Mouse (Mus musculus) neural tube, embryonic 11.5 days (tissue): Measurements from ENCODE around the gene Rhot2. TPM values are rescaled to one million over a fixed set of nuclear protein-coding genes. Genes with fewer than 3 reads are reported as not detected.
"Not testable (repeated sequence)": the region's sequence is repeated elsewhere in the genome, so short reads cannot be mapped to it uniquely, and the experiment has no call there.

Source experiments
- ATAC-seq: fragments of 200-750 bp; cut with Nextera tagmentation; 2 replicates; pipeline ENCODE4 v1.8.0; 2017; ENCODE audit warnings: moderate number of reproducible peaks, mild to moderate bottlenecking, moderate TSS enrichment, moderate library complexity; ENCODE audit not compliant: insufficient read depth, low FRiP score, low TSS enrichment
- DNase-seq: peaks from one replicate; pipeline ENCODE4 v3.0.0-alpha.2; 2015; ENCODE audit warnings: low spot score
- H3K27ac ChIP-seq: fragments of 300-500 bp; sonication (generic); 2 replicates; pipeline ENCODE4 v1.5.1; 2014; ENCODE audit warnings: low read depth, mild to moderate bottlenecking, low read length
- H3K27me3 ChIP-seq: fragments of 300-500 bp; sonication (generic); 2 replicates; pipeline ENCODE4 v1.6.1; 2014; ENCODE audit warnings: mild to moderate bottlenecking, low read length, mixed read lengths; ENCODE audit not compliant: control insufficient read depth, insufficient read depth
- H3K36me3 ChIP-seq: fragments of 300-500 bp; sonication (generic); 2 replicates; pipeline ENCODE4 v1.6.1; 2014; ENCODE audit warnings: mild to moderate bottlenecking, low read length, moderate library complexity, mixed read lengths; ENCODE audit not compliant: control insufficient read depth, insufficient read depth
- H3K4me1 ChIP-seq: fragments of 300-500 bp; sonication (generic); 2 replicates; pipeline ENCODE4 v1.6.1; 2014; ENCODE audit warnings: low read length, mixed read lengths; ENCODE audit not compliant: control insufficient read depth, insufficient read depth
- H3K4me2 ChIP-seq: fragments of 300-500 bp; sonication (generic); 2 replicates; pipeline ENCODE4 v1.6.1; 2014; ENCODE audit warnings: low read depth, mild to moderate bottlenecking, moderate library complexity
- H3K4me3 ChIP-seq: fragments of 300-500 bp; sonication (generic); 2 replicates; pipeline ENCODE4 v1.5.1; 2014; ENCODE audit warnings: low read depth, low read length
- H3K9ac ChIP-seq: fragments of 300-500 bp; sonication (generic); 2 replicates; pipeline ENCODE4 v1.6.1; 2014; ENCODE audit warnings: mild to moderate bottlenecking, low read length
- H3K9me3 ChIP-seq: fragments of 300-500 bp; sonication (generic); 2 replicates; pipeline ENCODE4 v1.6.1; 2016; ENCODE audit warnings: low read length; ENCODE audit not compliant: control insufficient read depth
- WGBS: fragments of 180-500 bp; shearing (Covaris S2); extraction: QIAGEN DNeasy Blood & Tissue Kit; methylation state at CpG from one replicate; pipeline ENCODE4 v1.1.7; 2014; 5-methylcytosine and 5-hydroxymethylcytosine counted together
- polyA plus RNA-seq: library from polyadenylated mRNA; unstranded; fragments of >200 nt; fragmentation: Nextera tagmentation; extraction: Ambion mirVana; gene quantifications from 2 replicates; pipeline ENCODE4 v1.2.1, GENCODE M21; 2014

The Rhot2 gene
- polyA plus RNA-seq, 1 experiment from 2014 or later, result 8.6 TPM

DNA sequence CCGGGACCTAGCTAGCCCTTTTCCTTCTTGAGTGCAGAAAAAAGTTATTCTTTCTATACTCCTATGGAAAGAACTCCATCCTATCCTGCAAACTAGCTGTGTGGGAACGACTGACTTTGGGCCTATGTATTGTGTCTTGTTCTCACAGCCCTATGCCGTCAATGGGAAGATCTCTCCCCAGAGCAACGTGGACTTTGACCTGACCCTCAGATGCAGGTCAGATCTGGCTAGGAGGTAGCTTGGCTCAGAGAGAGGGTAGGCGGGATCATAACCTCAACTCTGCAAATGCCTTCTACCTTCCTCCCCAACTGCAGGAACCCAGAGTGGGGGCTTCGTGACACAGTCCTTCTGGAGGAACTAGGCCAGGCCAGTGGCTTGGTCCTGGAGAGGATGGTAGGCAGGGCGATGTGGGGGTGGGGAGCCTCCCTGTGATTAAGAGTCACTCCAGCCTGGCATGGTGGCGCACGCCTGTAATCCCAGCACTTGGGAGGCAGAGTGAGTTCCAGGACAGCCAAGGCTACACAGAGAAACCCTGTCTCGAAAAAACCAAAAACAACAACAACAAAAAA, 31.8 kb upstream of the Rhot2 start:
- no peaks in the 10 kb centered on the region for H3K27me3 ChIP-seq
- peaks cover 7% of the 10 kb centered on the region; the same call in 1 of the 2 replicates for H3K36me3 ChIP-seq
- peak overlapping the region; percentile 97 for H3K4me2 ChIP-seq
- WGBS, result 55% methylated on average over 10 of the region's 10 CpGs
- H3K9me3 ChIP-seq, result no peaks in the 10 kb centered on the region
- peaks cover 26% of the 10 kb centered on the region for H3K4me1 ChIP-seq
- H3K9ac ChIP-seq, result peak overlapping the region; percentile 86
- peak overlapping the region; percentile 72 for H3K4me3 ChIP-seq
- no peak for ATAC-seq
- no peak for DNase-seq
- no peak overlapping the region; the same call in 1 of the 2 replicates for H3K27ac ChIP-seq

- Histone ChIP-seq H3K4me3 (peak overlapping the region; percentile 72), H3K4me1 (peaks cover 17% of the 10 kb centered on the region), H3K27me3 (no peaks in the 10 kb centered on the region), H3K4me2 (peak overlapping the region; percentile 97), H3K9ac (peak overlapping the region; percentile 86), H3K27ac (peak overlapping the region; percentile 85), H3K36me3 (peaks cover 7% of the 10 kb centered on the region; the same call in 1 of the 2 replicates), H3K9me3 (no peaks in the 10 kb centered on the region)
- WGBS, result 1% methylated on average over 59 of the region's 59 CpGs
- peak; percentile 92 for DNase-seq
- ATAC-seq, result peak; percentile 84
These were observed 30.8 kb upstream of the Rhot2 start for GRCm38 (mm10) chr17:25875171-25876136.

GRCm38 (mm10) chr17:25874721-25875170, 30.1 kb upstream of the Rhot2 start, which contains the start of gene Mettl26:
Gene Mettl26 (plus strand): TSS chr17:25875074.
- Histone ChIP-seq H3K4me3 (peak within 1 kb of the TSS; percentile 72), H3K9ac (peak within 1 kb of the TSS; percentile 86), H3K4me2 (peak within 1 kb of the TSS; percentile 97), H3K27me3 (no peaks in the 10 kb centered on the region), H3K9me3 (no peaks in the 10 kb centered on the region), H3K36me3 (peaks cover 7% of the 10 kb centered on the region; the same call in 1 of the 2 replicates), H3K4me1 (peaks cover 13% of the 10 kb centered on the region), H3K27ac (peak within 1 kb of the TSS; percentile 85)
- peak; percentile 93 for DNase-seq
- under 1% methylated on average over 25 of the region's 25 CpGs for WGBS
- ATAC-seq, result peak; percentile 58

DNA sequence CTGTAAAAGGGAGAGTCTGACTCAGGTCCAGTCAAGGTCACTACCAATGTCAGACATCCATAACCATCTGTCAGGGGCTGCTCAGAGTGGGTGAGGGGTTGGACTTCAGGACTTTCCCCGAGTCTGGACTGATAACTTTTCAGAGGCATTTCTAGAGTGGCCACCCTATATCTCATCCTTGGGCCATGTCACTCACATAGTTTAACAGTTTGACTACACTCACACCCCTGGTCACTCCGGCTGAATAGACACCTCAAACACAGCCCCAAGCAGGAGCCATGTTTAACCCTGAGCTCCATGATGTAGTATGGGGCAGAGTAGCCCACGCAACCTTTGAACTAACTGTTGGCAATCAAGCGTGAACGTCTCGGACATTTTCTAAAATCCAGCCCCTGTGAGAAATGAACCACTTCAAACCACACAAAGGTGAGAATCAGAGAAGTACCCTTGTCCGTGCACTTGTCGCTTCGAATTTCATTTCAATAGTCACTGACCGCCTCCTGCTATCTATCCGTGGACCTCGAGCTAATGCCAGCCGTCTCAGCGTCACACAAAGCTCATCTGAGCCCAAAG, 29.6 kb upstream of the Rhot2 start:
- Histone ChIP-seq H3K4me3 (peak overlapping the region; percentile 72), H3K4me2 (peak overlapping the region; percentile 97), H3K27ac (peak overlapping the region; percentile 11; the same call in 1 of the 2 replicates), H3K9ac (peak overlapping the region; percentile 57), H3K9me3 (no peaks in the 10 kb centered on the region), H3K36me3 (peaks cover 7% of the 10 kb centered on the region; the same call in 1 of the 2 replicates), H3K4me1 (peaks cover 13% of the 10 kb centered on the region), H3K27me3 (no peaks in the 10 kb centered on the region)
- ATAC-seq, result no peak
- DNase-seq, result no peak
- 8% methylated on average over 14 of the region's 14 CpGs for WGBS

DNA sequence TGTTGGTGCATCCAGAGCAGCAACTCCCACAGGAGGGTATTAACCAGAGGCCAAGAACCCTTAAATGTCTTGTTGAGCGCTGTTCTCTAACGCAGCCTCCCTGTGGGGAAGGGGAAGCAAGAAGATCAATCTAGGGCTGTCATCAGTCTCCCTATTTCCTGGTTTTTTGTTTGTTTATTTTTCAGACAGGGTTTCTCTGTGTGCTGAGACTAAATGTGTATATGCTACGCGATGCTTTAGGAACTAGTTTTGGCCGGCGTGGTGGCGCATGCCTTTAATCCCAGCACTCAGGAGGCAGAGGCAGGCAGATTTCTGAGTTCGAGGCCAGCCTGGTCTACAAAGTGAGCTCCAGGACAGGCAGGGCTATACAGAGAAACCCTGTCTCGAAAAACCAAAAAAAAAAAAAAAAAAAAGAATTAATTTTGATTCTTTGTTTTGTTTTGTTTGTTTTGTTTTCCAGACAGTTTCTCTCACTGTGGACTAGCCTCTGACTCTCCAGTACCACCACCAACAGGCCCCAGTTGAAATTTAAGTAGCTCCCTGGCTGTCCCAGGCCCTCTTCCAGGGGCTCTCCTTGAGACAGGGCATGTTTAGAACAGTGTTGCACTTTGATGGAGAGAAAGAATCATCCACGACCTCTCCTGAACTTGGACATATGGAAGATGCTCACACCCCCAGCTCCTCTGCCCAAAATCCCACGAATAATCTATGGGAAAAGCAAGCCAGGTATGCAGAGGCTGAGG, 28.9 kb upstream of the Rhot2 start:
- Histone ChIP-seq H3K4me2 (peak overlapping the region; percentile 97), H3K4me3 (no peak overlapping the region; the same call in 1 of the 2 replicates), H3K27me3 (no peaks in the 10 kb centered on the region), H3K9me3 (no peaks in the 10 kb centered on the region), H3K27ac (no peak overlapping the region), H3K9ac (no peak overlapping the region), H3K4me1 (peaks cover 16% of the 10 kb centered on the region), H3K36me3 (peaks cover 2% of the 10 kb centered on the region; the same call in 1 of the 2 replicates)
- no peak for ATAC-seq
- DNase-seq, result no peak
- 78% methylated on average over 10 of the region's 11 CpGs for WGBS

GRCm38 (mm10) chr17:25872676-25873075, 28.0 kb upstream of the Rhot2 start:
- no peak for ATAC-seq
- no peak overlapping the region for H3K4me3 ChIP-seq
- peaks cover 20% of the 10 kb centered on the region for H3K4me1 ChIP-seq
- H3K9me3 ChIP-seq, result no peaks in the 10 kb centered on the region
- 88% methylated on average over 3 of the region's 3 CpGs for WGBS
- no peak overlapping the region for H3K27ac ChIP-seq
- DNase-seq, result no peak
- H3K9ac ChIP-seq, result no peak overlapping the region
- no peak overlapping the region for H3K4me2 ChIP-seq
- no peaks in the 10 kb centered on the region for H3K36me3 ChIP-seq
- no peaks in the 10 kb centered on the region for H3K27me3 ChIP-seq

- not testable (repeated sequence) for DNase-seq, H3K9me3 ChIP-seq, H3K9ac ChIP-seq, H3K27ac ChIP-seq, ATAC-seq, H3K36me3 ChIP-seq, H3K4me2 ChIP-seq, H3K27me3 ChIP-seq, H3K4me3 ChIP-seq
- H3K4me1 ChIP-seq, result peaks cover 22% of the 10 kb centered on the region
These were observed 26.9 kb upstream of the Rhot2 start for GRCm38 (mm10) chr17:25871566-25871965.

GRCm38 (mm10) chr17:25869954-25870353, 25.3 kb upstream of the Rhot2 start:
- no peaks in the 10 kb centered on the region for H3K36me3 ChIP-seq
- DNase-seq (no peak), ATAC-seq (no peak)
- H3K4me3 ChIP-seq, result no peak overlapping the region
- no peaks in the 10 kb centered on the region for H3K27me3 ChIP-seq
- H3K4me2 ChIP-seq, result no peak overlapping the region
- peaks cover 13% of the 10 kb centered on the region for H3K4me1 ChIP-seq
- WGBS, result 83% methylated on average over 2 of the region's 2 CpGs
- H3K9me3 ChIP-seq, result no peaks in the 10 kb centered on the region
- H3K9ac ChIP-seq, result no peak overlapping the region
- H3K27ac ChIP-seq, result no peak overlapping the region
